Mouse (Mus musculus): ENCODE data around the gene Msi1.

GRCm38 (mm10) chr5:115455838-115456237 lies 26.4 kb downstream of the Msi1 start:
- no peak for TF ChIP-seq CTCF (IDR thresholded peaks at IDR 0.05; ENCODE audit: insufficient read depth, low read depth, low read length)
- TF ChIP-seq POLR2A (IDR thresholded peaks at IDR 0.05; ENCODE audit: insufficient read depth, low read depth, low read length) = no peak

Data from olfactory bulb, adult 2 months (tissue).